Mouse (Mus musculus): ENCODE results near the gene Lysmd1.

GRCm38 (mm10) chr3:95141952-95142616 lies 8.2 kb downstream of the Lysmd1 start, which contains the start of gene Tnfaip8l2:
- TF ChIP-seq HCFC1 (IDR thresholded peaks at IDR 0.05; ENCODE audit: borderline replicate concordance, insufficient read depth, low read length) (no peak), ZNF384 (IDR thresholded peaks at IDR 0.05; ENCODE audit: low read depth, low read length) (no peak), CHD2 (IDR thresholded peaks at IDR 0.05; ENCODE audit: low read depth, low read length) (no peak), ZC3H11A (IDR thresholded peaks at IDR 0.05; ENCODE audit: borderline replicate concordance, low read depth, low read length) (no peak), MAFK (IDR thresholded peaks at IDR 0.05; ENCODE audit: insufficient read depth, low read depth, low read length) (no peak)
